Mouse (Mus musculus): ENCODE data around the gene Apba3.
A peak's percentile ranks its signal among the peaks of the same experiment; 100 is the strongest.

Apba3 gene

GRCm38 (mm10) chr10:81289811-81290210 is 23.1 kb downstream of the Apba3 start:
- DNase-seq (ENCODE audit: low spot score in 2 of 2): peak; percentile 64 to 74

DNA sequence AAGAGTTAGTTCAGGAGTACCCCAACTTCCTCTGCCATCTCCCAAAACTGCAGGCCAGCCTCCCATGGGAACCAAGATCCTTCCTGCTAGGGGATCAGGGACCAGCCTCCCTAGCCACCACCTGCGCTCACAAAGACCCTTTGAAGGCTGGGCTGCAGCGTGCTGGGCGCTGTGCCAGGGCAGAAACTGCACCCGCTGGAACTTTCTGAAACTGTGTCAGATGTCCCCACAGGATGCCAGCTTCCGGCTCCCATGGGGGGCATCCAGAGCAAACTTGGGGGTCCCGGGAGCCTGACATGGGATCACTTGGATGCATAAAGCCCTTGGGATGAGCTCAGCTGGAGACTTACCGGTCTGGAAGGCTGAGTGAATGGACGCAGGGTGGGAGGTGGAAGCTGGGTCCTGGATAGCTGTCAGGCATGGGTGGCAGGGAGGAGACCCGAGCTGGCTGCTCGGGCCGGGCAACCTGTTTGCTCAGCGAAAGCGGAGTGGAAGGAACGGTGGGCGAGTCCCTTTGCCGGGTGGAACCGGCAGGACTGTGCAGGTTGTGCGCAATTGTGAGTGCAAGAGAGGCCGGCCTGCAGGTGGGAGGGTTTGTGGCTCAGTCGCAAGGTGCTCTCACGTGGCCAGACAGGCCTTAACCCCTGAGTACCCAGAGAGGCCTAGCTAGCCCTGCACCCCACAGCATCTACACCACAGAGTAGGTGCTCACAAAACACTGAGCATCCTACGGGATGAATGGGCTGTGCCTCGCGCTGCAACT is 24.1 kb downstream of the Apba3 start:
- peak; percentile 69 to 70 for DNase-seq (ENCODE audit: low spot score in 2 of 2)

DNA sequence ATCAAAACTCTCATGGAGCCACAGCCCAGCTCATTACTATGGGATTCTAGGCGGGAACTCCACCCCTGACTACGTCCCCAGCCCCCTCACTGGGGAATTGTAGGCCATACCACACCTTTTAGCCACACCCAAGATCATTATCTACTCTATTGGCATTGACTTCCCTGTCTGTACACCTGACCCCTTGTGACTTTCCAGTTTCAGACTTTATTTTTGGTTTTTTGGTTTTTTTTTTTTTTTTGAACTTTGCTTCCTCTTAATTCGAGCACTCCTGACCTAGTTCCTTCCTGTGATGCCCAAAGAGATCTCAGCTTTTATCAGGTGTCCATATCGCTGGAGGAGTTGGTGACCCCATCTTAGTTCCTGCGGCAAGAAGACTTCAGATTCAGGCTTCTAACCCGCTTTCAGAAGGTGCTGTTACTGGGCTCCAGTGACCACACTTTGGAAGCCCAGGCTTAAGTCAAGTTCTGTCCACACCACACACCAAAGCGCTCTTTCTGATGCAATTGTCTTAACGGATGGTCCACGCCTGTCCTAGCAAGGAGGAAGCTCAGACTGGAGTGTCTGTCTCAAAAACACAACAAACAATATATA is 24.8 kb downstream of the Apba3 start, which contains the start of gene Tjp3:
Gene Tjp3 (minus strand): TSS at position 71 of the 594 bp plus-strand sequence.
- DNase-seq (ENCODE audit: low spot score in 2 of 2): no peak

DNA sequence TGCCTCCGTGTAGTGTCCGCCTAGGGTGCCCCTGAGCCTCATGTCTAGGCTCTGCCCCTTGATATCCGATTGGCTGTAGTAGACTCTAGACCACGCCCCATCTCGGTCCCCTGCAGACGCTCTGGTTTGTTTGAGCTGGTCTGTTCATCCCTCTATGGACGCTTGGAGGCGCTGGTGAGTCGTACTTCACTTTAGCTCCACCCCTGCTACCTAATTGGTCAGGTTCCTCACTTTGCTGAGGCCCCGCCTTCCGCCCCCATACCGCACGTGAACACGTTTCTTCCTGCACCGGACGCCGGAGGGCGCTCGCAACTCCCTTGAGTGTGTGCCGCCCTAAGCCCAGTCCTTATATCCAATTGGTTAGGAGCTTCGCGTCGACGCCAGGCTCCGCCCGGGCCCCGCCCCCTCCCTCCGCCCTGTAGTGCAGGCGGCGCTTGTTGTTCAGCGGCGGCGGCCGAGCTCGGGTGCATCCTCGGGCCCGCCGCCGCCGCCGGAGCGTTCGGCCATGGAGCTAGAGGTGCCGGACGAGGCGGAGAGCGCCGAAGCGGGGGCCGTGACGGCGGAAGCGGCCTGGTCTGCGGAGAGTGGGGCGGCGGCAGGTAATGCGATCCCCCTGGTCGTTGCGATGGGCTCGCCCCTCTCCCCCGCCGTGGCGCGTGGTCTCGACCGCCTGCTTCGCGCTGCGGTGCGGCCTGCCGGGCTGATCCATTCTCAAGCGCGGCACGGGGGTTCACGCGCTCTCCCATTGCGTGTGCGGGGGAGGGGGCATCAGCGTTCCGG is 26.0 kb downstream of the Apba3 start, which contains the start of gene Pip5k1c:
Gene Pip5k1c (plus strand): TSS at position 410 of the 780 bp plus-strand sequence.
- DNase-seq (ENCODE audit: low spot score in 2 of 2): peak; percentile 99

GRCm38 (mm10) chr10:81293334-81294030 is 26.7 kb downstream of the Apba3 start:
- DNase-seq (ENCODE audit: low spot score in 2 of 2): no peak

GRCm38 (mm10) chr10:81294442-81294841 is 27.7 kb downstream of the Apba3 start:
- no peak for DNase-seq (ENCODE audit: low spot score in 2 of 2)

- DNase-seq (ENCODE audit: low spot score in 2 of 2): no peak
These were observed 28.4 kb downstream of the Apba3 start for GRCm38 (mm10) chr10:81295185-81295584.

- no peak for DNase-seq (ENCODE audit: low spot score in 2 of 2)
These were observed 30.5 kb downstream of the Apba3 start for GRCm38 (mm10) chr10:81297246-81297645.

DNA sequence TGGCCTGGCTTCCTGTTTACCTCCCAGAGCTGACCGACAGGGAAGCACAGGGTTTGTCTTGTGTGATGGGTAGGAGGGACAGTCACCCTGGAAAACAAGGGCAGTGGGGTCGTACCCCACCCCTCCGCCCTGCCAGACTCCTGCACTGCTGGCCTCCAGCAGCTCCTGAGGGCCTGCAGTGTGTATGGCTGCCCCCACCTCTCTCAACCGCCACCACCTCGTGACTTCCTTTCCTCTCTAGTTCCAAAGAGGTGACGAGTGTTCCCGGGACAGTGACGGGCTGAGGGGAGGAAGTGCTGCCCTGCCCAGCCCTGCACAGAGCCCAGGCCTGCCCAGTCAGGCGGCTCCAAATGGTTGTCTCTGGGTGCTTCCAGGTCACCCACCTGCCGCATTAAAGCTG is 31.1 kb downstream of the Apba3 start:
- no peak for DNase-seq (ENCODE audit: low spot score in 2 of 2)

- DNase-seq (ENCODE audit: low spot score in 2 of 2): no peak
These were observed 31.8 kb downstream of the Apba3 start for GRCm38 (mm10) chr10:81298369-81299100.

DNA sequence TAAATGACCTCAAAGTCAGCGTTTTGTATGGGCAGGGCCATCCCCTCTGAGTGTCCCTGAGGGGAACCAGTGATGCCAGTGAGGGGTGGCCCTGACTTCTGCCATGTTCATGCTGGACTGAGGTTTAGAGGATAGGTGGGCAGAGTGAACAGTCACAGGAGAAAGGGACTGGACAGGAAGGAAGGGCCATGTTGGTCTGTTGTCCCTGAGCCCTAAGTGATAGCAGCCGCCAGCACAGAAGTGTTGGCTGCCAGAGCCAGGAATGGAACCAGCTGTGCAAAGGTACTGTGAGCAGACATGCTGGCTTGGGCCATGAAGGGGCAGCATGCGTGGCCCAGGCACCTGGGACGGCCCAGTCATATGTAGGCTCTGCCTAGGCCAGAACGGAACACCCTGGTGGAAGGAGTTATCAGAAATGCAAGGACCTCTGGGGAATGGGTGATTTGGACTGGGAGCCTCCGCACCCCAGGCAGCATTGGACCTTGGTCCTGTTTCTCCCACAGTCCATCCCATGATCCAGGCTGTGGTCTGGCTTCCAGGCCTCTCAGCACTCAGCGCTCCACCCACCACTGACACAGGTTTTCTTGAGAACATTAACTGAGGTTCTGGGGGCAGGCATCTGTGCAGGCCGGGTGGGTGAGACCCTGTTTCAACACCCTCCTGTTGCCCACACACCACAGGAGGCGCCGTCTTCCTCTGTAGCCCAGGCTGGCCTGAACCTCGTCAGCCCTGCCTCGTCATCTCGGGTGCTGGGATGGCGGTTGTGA is 33.0 kb downstream of the Apba3 start:
- no peak for DNase-seq (ENCODE audit: low spot score in 2 of 2)

DNA sequence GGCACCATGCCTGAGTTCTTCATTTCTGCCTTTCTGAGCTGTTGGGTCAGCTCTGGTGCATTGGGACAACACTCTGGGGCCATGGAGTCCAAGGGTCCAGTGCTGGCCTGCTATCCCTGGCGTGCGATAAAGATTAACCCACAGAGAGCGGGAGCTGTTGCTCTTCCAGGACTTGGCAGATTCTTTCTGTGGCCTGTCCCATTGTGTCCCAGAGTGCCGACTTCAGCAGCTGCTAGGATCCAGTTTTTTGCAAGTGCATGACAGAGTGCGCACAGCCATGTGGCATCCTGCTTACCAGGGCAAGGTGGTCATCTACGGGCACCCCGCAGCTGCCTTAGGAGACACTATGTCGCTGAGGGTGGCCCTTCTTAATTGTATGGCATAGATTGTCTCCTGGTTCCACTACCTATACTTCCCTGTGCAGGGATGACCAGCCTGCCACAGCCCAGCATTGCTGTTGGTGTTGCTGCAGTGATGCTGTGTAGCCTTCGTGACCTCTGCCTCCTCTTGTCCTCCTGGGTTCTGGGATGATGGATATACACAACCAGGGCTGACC is 33.7 kb downstream of the Apba3 start:
- no peak for DNase-seq (ENCODE audit: low spot score in 2 of 2)

DNA sequence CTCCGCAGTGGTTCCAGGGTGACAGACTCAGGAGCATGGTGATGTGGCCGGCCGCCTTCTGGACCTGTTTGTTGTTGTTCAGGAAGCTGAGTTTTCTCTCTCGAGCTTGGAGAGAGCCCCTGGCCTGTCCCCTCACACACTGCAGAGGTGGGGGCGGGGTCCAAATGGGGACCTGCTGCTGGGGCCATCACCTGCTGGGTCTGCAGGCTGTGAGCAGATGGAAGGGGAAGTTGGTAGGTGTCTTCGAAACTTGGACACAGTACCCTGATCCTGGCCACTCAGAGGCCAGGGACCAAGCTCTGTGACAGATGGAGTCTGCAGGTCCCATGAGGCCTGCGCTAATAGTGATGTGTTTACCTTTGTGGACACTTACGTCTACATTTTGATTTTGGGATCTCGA is 34.6 kb downstream of the Apba3 start:
- no peak for DNase-seq (ENCODE audit: low spot score in 2 of 2)

DNA sequence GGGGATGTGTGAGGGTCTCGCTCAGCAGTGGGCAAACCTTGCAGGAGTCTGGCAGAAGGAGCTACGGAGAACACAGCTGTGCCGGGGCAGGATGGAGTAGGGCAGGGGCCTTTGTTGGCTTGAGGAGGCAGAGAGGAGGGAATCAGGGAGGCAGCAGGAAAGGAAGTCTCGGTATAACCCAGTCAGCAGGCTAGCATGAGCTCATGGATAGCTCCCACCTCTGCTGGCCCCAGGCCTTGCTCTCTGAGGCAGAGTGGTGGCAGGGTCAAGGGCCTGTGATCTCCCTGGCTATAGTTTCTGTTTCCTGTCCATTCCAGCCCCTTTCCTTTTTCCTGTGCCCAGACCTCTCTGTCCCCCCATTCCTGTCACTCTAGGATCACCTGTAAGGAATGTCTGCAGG is 35.5 kb downstream of the Apba3 start:
- DNase-seq (ENCODE audit: low spot score in 2 of 2): no peak

- DNase-seq (ENCODE audit: low spot score in 2 of 2): no peak
These were observed 36.0 kb downstream of the Apba3 start for GRCm38 (mm10) chr10:81302781-81303218.

DNA sequence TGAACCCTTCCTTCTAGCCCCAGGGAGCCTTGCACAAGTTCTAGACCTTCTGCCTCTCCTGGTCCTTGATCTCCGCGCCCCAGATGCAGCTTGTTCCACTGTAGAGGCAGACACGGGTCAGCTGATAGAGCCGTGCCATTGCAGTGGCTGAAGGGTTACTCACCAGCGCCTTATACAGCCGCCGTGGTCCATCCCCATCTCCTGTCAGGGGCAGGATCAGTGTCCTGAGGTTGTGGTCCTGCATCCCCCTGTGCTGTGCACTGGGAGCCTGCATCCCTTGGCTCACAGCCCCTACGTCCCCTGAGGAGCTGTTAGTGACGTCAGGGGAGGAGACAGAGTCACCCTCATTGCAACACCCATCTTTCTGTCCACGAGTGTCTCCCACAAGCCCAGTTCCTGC is 36.5 kb downstream of the Apba3 start:
- no peak for DNase-seq (ENCODE audit: low spot score in 2 of 2)

- DNase-seq (ENCODE audit: low spot score in 2 of 2): no peak
These were observed 37.0 kb downstream of the Apba3 start for GRCm38 (mm10) chr10:81303761-81304160.

- DNase-seq (ENCODE audit: low spot score in 2 of 2): no peak
These were observed 38.0 kb downstream of the Apba3 start for GRCm38 (mm10) chr10:81304597-81305238.

- no peak for DNase-seq (ENCODE audit: low spot score in 2 of 2)
These were observed 38.9 kb downstream of the Apba3 start for GRCm38 (mm10) chr10:81305663-81306062.
